Mouse (Mus musculus) skeletal muscle tissue, adult 2 months (tissue): ENCODE data around the gene Cdc16.

Experiments
- DNase-seq: peaks from one replicate; pipeline ENCODE4 v3.0.0-alpha.2; 2012; ENCODE audit warnings: low read depth, low spot score

Cdc16 gene

GRCm38 (mm10) chr8:13799566-13799965 is 42.1 kb downstream of the Cdc16 start:
- no peak for DNase-seq

- DNase-seq, result no peak
Observed at GRCm38 (mm10) chr8:13828598-13829172, 71.2 kb downstream of the Cdc16 start.
